ENCODE assay signal across 16 mouse cellular contexts in genomic region chr13:112424212-112424611, GRCm38 (mm10). TPM values are rescaled to one million over a fixed set of nuclear protein-coding genes. Genes with fewer than 3 reads are reported as not detected.
DNase-seq lines count a peak whose midpoint lies in the region; ATAC-seq and TF ChIP-seq lines count a peak whose summit lies in the region.
"Had no signal": no experiment of that assay in that cellular context is flagged by ENCODE, and none has a peak within 500 bp of the region (broad histone marks: within the 10 kb centered on the region; RNA-seq: fewer than 3 reads in every experiment).

No protein-coding gene starts in this region.

- WGBS in kidney, adult 2 months: 86% methylated on average over 2 of the region's 2 CpGs
- 92% methylated on average over 2 of the region's 2 CpGs for WGBS in midbrain, embryonic 16.5 days
- WGBS in forebrain, embryonic 14.5 days: 85% methylated on average over 2 of the region's 2 CpGs

- H3K4me2 ChIP-seq in CH12.LX (ENCODE audit: insufficient read depth, low read depth, poor library complexity, severe bottlenecking): peak overlapping the region; percentile 57; the same call in 1 of the 2 replicates
- H3K4me2 ChIP-seq in midbrain, embryonic 16.5 days (ENCODE audit: low read length): no peak overlapping the region
- no peak overlapping the region for H3K4me2 ChIP-seq in forebrain, embryonic 14.5 days (ENCODE audit: low read length)
- H3K4me2 ChIP-seq: embryonic facial prominence, embryonic 12.5 days; limb, embryonic 12.5 days; midbrain, embryonic 15.5 days; neural tube, embryonic 13.5 days had no signal

- 0 out of 2 replicates have a peak, but pooled peaks have one; percentile 22 for TF ChIP-seq CTCF in kidney, adult 2 months (conservative IDR thresholded peaks at IDR 0.05; ENCODE audit: insufficient read depth, insufficient read length, low read depth, low read length)
- TF ChIP-seq CTCF in CH12.LX (conservative IDR thresholded peaks at IDR 0.05 in 1 of 2, IDR thresholded peaks at IDR 0.05 in 1 of 2; ENCODE audit: low read depth in 2 of 2, low read length in 2 of 2): peak in 1 of 2 experiments; percentile 60; a peak in 2 of 4 replicates

- in situ Hi-C loops in CH12.LX (cut with MboI; ENCODE audit: low pct_ligation_motif_present, low pct_unique_long_range_greater_than_20kb, low sequenced_read_pairs): no loop called here

- 0 out of 2 replicates have a peak overlapping the region, but pooled peaks have one; percentile 58 for H3K9ac ChIP-seq in CH12.LX (ENCODE audit: insufficient read depth, low read depth)
- H3K9ac ChIP-seq in midbrain, embryonic 16.5 days (ENCODE audit: low read depth, low read length): no peak overlapping the region
- no peak overlapping the region for H3K9ac ChIP-seq in forebrain, embryonic 14.5 days (ENCODE audit: low read length)
- H3K9ac ChIP-seq: embryonic facial prominence, embryonic 12.5 days; limb, embryonic 12.5 days; midbrain, embryonic 15.5 days; neural tube, embryonic 13.5 days had no signal

- no peak for DNase-seq in kidney, adult 2 months
- DNase-seq in kidney, adult 8-10 months: no peak
- no peak for DNase-seq in CH12.LX (ENCODE audit: extremely low read depth)
- peak; percentile 82 for DNase-seq in induced T-regulatory cell, adult 2 months (ENCODE audit: low read depth)
- DNase-seq in thymus, postnatal 14 days: peak; percentile 79
- DNase-seq in ovary, postnatal 36 days (ENCODE audit: low spot score): no peak
- DNase-seq in forebrain, embryonic 14.5 days (ENCODE audit: low spot score): no peak
- DNase-seq: gastrocnemius, postnatal 36 days; kidney, postnatal 14 days had no signal

- ATAC-seq in midbrain, embryonic 16.5 days: no peak
- no peak for ATAC-seq in forebrain, embryonic 14.5 days
- ATAC-seq: hindbrain, embryonic 16.5 days; midbrain, embryonic 15.5 days had no signal

- dilution Hi-C loops in CH12.LX (cut with MboI; ENCODE audit: extremely low pct_ligation_motif_present, extremely low pct_unique_long_range_greater_than_20kb, low sequenced_read_pairs): no loop called here

- H3K79me2 ChIP-seq in CH12.LX (replicated peaks; ENCODE audit: control insufficient read depth, extremely low read depth, insufficient read depth, poor library complexity, severe bottlenecking): no peaks in the 10 kb centered on the region

- TF ChIP-seq POLR2A in kidney, adult 2 months (IDR thresholded peaks at IDR 0.05; ENCODE audit: low read depth, low read length): no peak
- no peak for TF ChIP-seq POLR2A in CH12.LX (IDR thresholded peaks at IDR 0.05; ENCODE audit: low read depth, low read length)

- H3K4me3 ChIP-seq in kidney, adult 2 months (ENCODE audit: insufficient read depth, low read depth, low read length): no peak overlapping the region
- H3K4me3 ChIP-seq in CH12.LX (replicated peaks in 1 of 3; ENCODE audit: low read depth in 2 of 3, low read length in 2 of 3, poor library complexity in 1 of 3): no peak overlapping the region
- no peak overlapping the region for H3K4me3 ChIP-seq in midbrain, embryonic 16.5 days (ENCODE audit: low read depth, low read length)
- H3K4me3 ChIP-seq in forebrain, embryonic 14.5 days (ENCODE audit: low read depth, low read length): no peak overlapping the region
- H3K4me3 ChIP-seq: embryonic facial prominence, embryonic 12.5 days; limb, embryonic 12.5 days; midbrain, embryonic 15.5 days; neural tube, embryonic 13.5 days had no signal

- H3K27me3 ChIP-seq in kidney, adult 2 months (replicated peaks; ENCODE audit: control insufficient read depth, insufficient read depth, low read length): no peaks in the 10 kb centered on the region
- no peaks in the 10 kb centered on the region for H3K27me3 ChIP-seq in CH12.LX (replicated peaks)
- no peaks in the 10 kb centered on the region for H3K27me3 ChIP-seq in midbrain, embryonic 16.5 days (ENCODE audit: control insufficient read depth, insufficient read depth, low read depth, low read length)
- H3K27me3 ChIP-seq in forebrain, embryonic 14.5 days (replicated peaks; ENCODE audit: control insufficient read depth, insufficient read depth, low read length): no peaks in the 10 kb centered on the region
- H3K27me3 ChIP-seq: embryonic facial prominence, embryonic 12.5 days; limb, embryonic 12.5 days; midbrain, embryonic 15.5 days; neural tube, embryonic 13.5 days had no signal

- no peak overlapping the region for H3K27ac ChIP-seq in kidney, adult 2 months (ENCODE audit: insufficient read depth, low read depth, low read length)
- H3K27ac ChIP-seq in CH12.LX (ENCODE audit: insufficient read depth, low read depth): peak overlapping the region; percentile 85; the same call in 1 of the 2 replicates
- H3K27ac ChIP-seq in midbrain, embryonic 16.5 days (ENCODE audit: low read length): no peak overlapping the region
- H3K27ac ChIP-seq in forebrain, embryonic 14.5 days (ENCODE audit: low read depth, low read length): no peak overlapping the region
- H3K27ac ChIP-seq: embryonic facial prominence, embryonic 12.5 days; limb, embryonic 12.5 days; macrophage; midbrain, embryonic 15.5 days; neural tube, embryonic 13.5 days had no signal

- no peaks in the 10 kb centered on the region for H3K4me1 ChIP-seq in kidney, adult 2 months (ENCODE audit: control insufficient read depth, insufficient read depth, low read length)
- H3K4me1 ChIP-seq in CH12.LX (ENCODE audit: control insufficient read depth in 1 of 2, insufficient read depth in 2 of 2): peaks cover 12 to 40% of the 10 kb centered on the region in 2 experiments
- H3K4me1 ChIP-seq in midbrain, embryonic 16.5 days (ENCODE audit: control insufficient read depth, insufficient read depth, low read length): no peaks in the 10 kb centered on the region
- no peaks in the 10 kb centered on the region for H3K4me1 ChIP-seq in forebrain, embryonic 14.5 days (ENCODE audit: control insufficient read depth, insufficient read depth, low read length)
- H3K4me1 ChIP-seq: midbrain, embryonic 15.5 days; neural tube, embryonic 13.5 days had no signal

- H3K36me3 ChIP-seq in kidney, adult 2 months (ENCODE audit: control insufficient read depth, insufficient read depth, low read length): no peaks in the 10 kb centered on the region
- H3K36me3 ChIP-seq in CH12.LX (replicated peaks in 1 of 2; ENCODE audit: control insufficient read depth in 1 of 2, insufficient read depth in 1 of 2, low read length in 1 of 2): no peaks in the 10 kb centered on the region
- no peaks in the 10 kb centered on the region for H3K36me3 ChIP-seq in midbrain, embryonic 16.5 days (ENCODE audit: control insufficient read depth, insufficient read depth, low read length)
- no peaks in the 10 kb centered on the region for H3K36me3 ChIP-seq in forebrain, embryonic 14.5 days (ENCODE audit: control insufficient read depth, insufficient read depth, low read length)
- H3K36me3 ChIP-seq: embryonic facial prominence, embryonic 12.5 days; limb, embryonic 12.5 days; midbrain, embryonic 15.5 days; neural tube, embryonic 13.5 days had no signal

- TF ChIP-seq EP300 in CH12.LX (IDR thresholded peaks at IDR 0.05; ENCODE audit: low read length): no peak

- peaks cover 3% of the 10 kb centered on the region for H3K9me3 ChIP-seq in CH12.LX (replicated peaks; ENCODE audit: low read length)
- no peaks in the 10 kb centered on the region for H3K9me3 ChIP-seq in midbrain, embryonic 16.5 days (replicated peaks; ENCODE audit: control insufficient read depth, low read length, poor library complexity, severe bottlenecking)
- no peaks in the 10 kb centered on the region for H3K9me3 ChIP-seq in forebrain, embryonic 14.5 days (replicated peaks; ENCODE audit: control insufficient read depth, low read length)
- H3K9me3 ChIP-seq: embryonic facial prominence, embryonic 12.5 days; limb, embryonic 12.5 days; midbrain, embryonic 15.5 days; neural tube, embryonic 13.5 days had no signal

- peak; percentile 65 for TF ChIP-seq RAD21 in CH12.LX (IDR thresholded peaks at IDR 0.05; ENCODE audit: low read depth, low read length)

TF ChIP-seq in CH12.LX, 34 proteins besides CTCF, POLR2A, EP300 and RAD21:
- TF ChIP-seq SMC3 (IDR thresholded peaks at IDR 0.05; ENCODE audit: low read depth, low read length) (peak; percentile 68), MAZ (IDR thresholded peaks at IDR 0.05; ENCODE audit: low read depth, low read length) (no peak), MEF2A (IDR thresholded peaks at IDR 0.05; ENCODE audit: borderline replicate concordance, low read depth, low read length) (0 out of 2 replicates have a peak, but pooled peaks have one; percentile 33)

RNA-seq across cellular contexts. Expression of gene Il6st, which starts 39.7 kb away (rescaled TPM):
- polyA plus RNA-seq in kidney, adult 2 months (2012; rRNA removed): 30.9 and 33.6 TPM in 2 replicates
- total RNA-seq in CH12.LX (2012; rRNA removed) (6.5 and 7.6 TPM in 2 replicates), CH12.LX (2014; rRNA removed) (3.5 and 3.8 TPM in 2 replicates)
- 5.7 and 6.3 TPM in 2 replicates for polyA plus RNA-seq in CH12.LX (2012; ENCODE audit: insufficient read length, low read depth)
- 20.5 and 25.1 TPM in 2 replicates for polyA plus RNA-seq in midbrain, embryonic 16.5 days (2015; fragmentation: Nextera tagmentation; extraction: Ambion mirVana)
- polyA plus RNA-seq in forebrain, embryonic 14.5 days (2014; fragmentation: Nextera tagmentation; extraction: Ambion mirVana): 9.8 and 12.6 TPM in 2 replicates

Comparison
In these comparisons a context has a peak if more than half of its experiments do, and no peak if none do; other contexts are left out.
1. DNase-seq: peak in induced T-regulatory cell, adult 2 months (single experiment) and thymus, postnatal 14 days (single experiment); none in kidney, adult 2 months (single experiment), kidney, adult 8-10 months (0 of 2), CH12.LX (single experiment), ovary, postnatal 36 days (single experiment) and forebrain, embryonic 14.5 days (single experiment).